Mouse (Mus musculus) cerebellum, adult 11-12 months (tissue): Measurements from ENCODE around the gene Fbln7.

Experiments
- DNase-seq: peaks from one replicate; pipeline ENCODE4 v3.0.0; 2022

Fbln7 gene

GRCm38 (mm10) chr2:128875526-128875925, 12.7 kb downstream of the Fbln7 start:
- no peak for DNase-seq

GRCm38 (mm10) chr2:128881236-128881635, 18.5 kb downstream of the Fbln7 start:
- DNase-seq: no peak

GRCm38 (mm10) chr2:128885225-128885811, 22.5 kb downstream of the Fbln7 start:
- no peak for DNase-seq

GRCm38 (mm10) chr2:128887866-128888550, 25.2 kb downstream of the Fbln7 start:
- no peak for DNase-seq

- no peak for DNase-seq
Measured at GRCm38 (mm10) chr2:128890661-128891335, 28.0 kb downstream of the Fbln7 start.

GRCm38 (mm10) chr2:128892180-128892721, 29.5 kb downstream of the Fbln7 start:
- peak; percentile 62 for DNase-seq

- no peak for DNase-seq
Measured at GRCm38 (mm10) chr2:128902843-128903242, 40.1 kb downstream of the Fbln7 start.

- DNase-seq: no peak
Measured at GRCm38 (mm10) chr2:128903661-128904060, 40.9 kb downstream of the Fbln7 start.

GRCm38 (mm10) chr2:128914978-128915377, 52.2 kb downstream of the Fbln7 start:
- no peak for DNase-seq

- DNase-seq: no peak
Measured at GRCm38 (mm10) chr2:128916528-128916927, 53.7 kb downstream of the Fbln7 start.

- DNase-seq: no peak
Measured at GRCm38 (mm10) chr2:128924799-128925198, 62.0 kb downstream of the Fbln7 start.

GRCm38 (mm10) chr2:128928446-128928845, 65.7 kb downstream of the Fbln7 start:
- no peak for DNase-seq

GRCm38 (mm10) chr2:128930704-128931103, 67.9 kb downstream of the Fbln7 start:
- no peak for DNase-seq

GRCm38 (mm10) chr2:128936256-128936655, 73.5 kb downstream of the Fbln7 start:
- DNase-seq: no peak

GRCm38 (mm10) chr2:128943538-128944528, 81.1 kb downstream of the Fbln7 start, which contains the start of gene Zc3h8:
Gene Zc3h8, minus strand, starts transcription at chr2:128944077.
- DNase-seq: peak; percentile 97
